Mouse (Mus musculus) cerebellum, adult 18-20 months (tissue): Measurements from ENCODE around the gene Bcl2a1b.

Experiments used
- DNase-seq, 2 experiments: peaks; one replicate each; pipeline ENCODE4 v3.0.0; 2021

Bcl2a1b gene

DNA sequence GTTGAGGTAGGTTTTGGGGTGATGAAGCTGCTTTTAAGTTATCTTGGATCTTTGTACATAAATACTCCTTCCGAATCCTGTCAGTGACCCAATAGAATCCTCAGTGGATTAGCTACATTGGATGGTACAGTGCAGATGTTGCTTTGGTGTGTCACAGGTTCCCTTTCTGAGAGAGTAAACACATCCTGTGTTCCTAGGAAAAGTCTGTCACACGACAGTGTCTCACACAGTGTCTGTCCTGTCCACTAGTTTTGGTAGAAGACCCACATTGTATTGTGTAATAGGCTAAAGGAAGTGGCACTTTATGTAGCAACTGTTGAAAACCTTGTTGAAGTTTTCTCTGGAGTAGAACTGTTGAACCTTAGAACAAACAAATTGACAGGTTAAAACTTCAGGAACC, 54.4 kb downstream of the Bcl2a1b start:
- DNase-seq = no peak

DNA sequence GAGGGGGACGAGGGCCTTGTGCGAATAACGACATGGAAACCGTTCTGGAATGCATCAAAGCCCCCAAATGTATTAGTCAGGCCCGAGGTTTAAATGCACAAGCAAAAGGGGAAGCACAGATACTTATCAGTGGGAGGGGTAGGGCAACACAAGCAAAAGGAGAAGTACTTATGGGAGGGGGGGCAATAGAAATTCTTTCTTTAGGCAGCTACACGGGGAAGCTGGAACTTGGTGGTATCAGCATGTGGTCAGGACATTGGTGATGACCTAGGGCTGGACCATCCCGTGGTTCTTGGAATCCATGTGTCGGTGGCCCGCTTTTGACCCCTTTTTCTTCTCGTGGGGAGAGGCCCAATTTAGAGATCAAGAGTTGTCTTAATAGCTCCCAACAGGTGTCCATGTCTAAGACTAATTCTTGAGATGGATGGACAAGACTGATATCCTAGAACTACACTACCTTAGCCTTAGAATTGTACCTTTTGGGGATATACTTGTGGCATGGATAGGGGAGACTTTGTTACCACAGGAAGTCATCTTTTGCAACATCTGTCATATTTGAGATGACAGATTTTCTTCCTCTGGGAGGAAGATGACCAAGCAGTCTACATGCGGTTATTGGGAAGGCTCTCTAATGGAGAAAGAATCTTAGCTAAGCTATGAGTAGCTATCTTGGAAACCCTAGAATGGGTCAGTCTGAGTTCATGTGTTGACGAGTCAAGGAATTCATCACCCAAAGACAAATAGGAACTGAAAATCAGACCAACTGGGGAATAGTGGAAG, 57.7 kb downstream of the Bcl2a1b start:
- DNase-seq = no peak
